In the genomic region with DNA sequence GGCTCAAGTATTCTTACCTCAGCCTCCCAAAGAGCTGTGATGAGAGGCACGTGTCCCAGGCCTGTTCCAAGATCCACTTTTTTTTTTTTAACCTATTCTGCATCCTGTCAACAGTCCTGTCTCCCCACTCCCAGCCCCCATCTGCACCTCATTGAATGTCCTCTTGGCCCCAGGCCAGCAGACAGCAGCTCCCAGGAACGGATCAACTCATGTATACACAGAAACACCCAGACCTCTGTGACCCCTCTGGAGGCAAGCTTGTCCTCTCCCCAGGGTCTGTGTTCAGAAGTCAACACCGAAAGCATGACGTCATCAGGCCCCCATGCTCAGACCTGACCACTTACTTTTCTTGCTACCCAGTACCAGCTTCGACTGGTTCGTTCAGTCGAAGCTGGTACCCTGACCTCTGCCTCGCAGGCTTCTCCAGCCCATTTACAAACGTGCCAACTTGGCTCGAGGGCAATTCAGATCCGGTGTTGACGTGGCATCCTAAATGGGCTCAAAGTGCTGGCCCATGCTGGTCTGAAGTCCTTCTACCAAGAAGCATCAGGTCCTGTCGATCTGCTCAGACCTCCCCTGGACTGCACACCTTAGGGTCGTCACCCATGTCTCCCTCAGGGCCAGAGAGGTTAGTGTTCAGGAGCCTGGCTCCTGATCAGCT, we compare ENCODE assay signal across 11 mouse cellular contexts.
A peak's percentile ranks its signal among the peaks of the same experiment; 100 is the strongest.
DNase-seq lines count a peak whose midpoint lies in the region; ATAC-seq lines count a peak whose summit lies in the region.
"Had no signal": no experiment of that assay in that cellular context is flagged by ENCODE, and none has a peak within 500 bp of the region (broad histone marks: within the 10 kb centered on the region; RNA-seq: fewer than 3 reads in every experiment).

No protein-coding gene starts in this region.

- H3K4me1 ChIP-seq in heart, embryonic 15.5 days (replicated peaks) = peaks cover 15% of the 10 kb centered on the region
- no peaks in the 10 kb centered on the region for H3K4me1 ChIP-seq in liver, embryonic 13.5 days (replicated peaks)
- no peaks in the 10 kb centered on the region for H3K4me1 ChIP-seq in embryonic facial prominence, embryonic 14.5 days (ENCODE audit: control insufficient read depth, insufficient read depth, low read length)

- ATAC-seq in heart, embryonic 15.5 days (replicated peaks; ENCODE audit: insufficient number of reproducible peaks, insufficient read depth, low FRiP score, low read depth) = peak; percentile 50; the same call in 1 of the 2 replicates
- ATAC-seq in liver, embryonic 13.5 days (ENCODE audit: low read depth) = peak; percentile 5; the same call in 1 of the 2 replicates
- no peak; the same call in 1 of the 2 replicates for ATAC-seq in embryonic facial prominence, embryonic 14.5 days (ENCODE audit: low read depth)
- ATAC-seq: Patski had no signal

- H3K9ac ChIP-seq in heart, embryonic 15.5 days = no peak overlapping the region
- no peak overlapping the region for H3K9ac ChIP-seq in liver, embryonic 13.5 days
- no peak overlapping the region for H3K9ac ChIP-seq in embryonic facial prominence, embryonic 14.5 days (ENCODE audit: low read depth, low read length)

- no peak overlapping the region for H3K4me2 ChIP-seq in heart, embryonic 15.5 days
- H3K4me2 ChIP-seq in liver, embryonic 13.5 days = no peak overlapping the region
- no peak overlapping the region for H3K4me2 ChIP-seq in embryonic facial prominence, embryonic 14.5 days (ENCODE audit: low read depth, low read length)

- 57% methylated on average over 14 of the region's 14 CpGs for WGBS in heart, embryonic 15.5 days
- 60% methylated on average over 14 of the region's 14 CpGs for WGBS in liver, embryonic 13.5 days (ENCODE audit: insufficient replicate concordance)
- 58% methylated on average over 14 of the region's 14 CpGs for WGBS in embryonic facial prominence, embryonic 14.5 days

- no peak overlapping the region for H3K4me3 ChIP-seq in heart, embryonic 15.5 days
- H3K4me3 ChIP-seq in liver, embryonic 13.5 days (replicated peaks) = no peak overlapping the region
- no peak overlapping the region for H3K4me3 ChIP-seq in embryonic facial prominence, embryonic 14.5 days (ENCODE audit: low read depth, low read length)
- H3K4me3 ChIP-seq: midbrain, embryonic 10.5 days had no signal

- no peak overlapping the region for H3K27ac ChIP-seq in heart, embryonic 15.5 days
- H3K27ac ChIP-seq in liver, embryonic 13.5 days = no peak overlapping the region
- H3K27ac ChIP-seq in embryonic facial prominence, embryonic 14.5 days (replicated peaks; ENCODE audit: low read depth, low read length) = no peak overlapping the region
- H3K27ac ChIP-seq: midbrain, embryonic 10.5 days had no signal

- H3K36me3 ChIP-seq in heart, embryonic 15.5 days = no peaks in the 10 kb centered on the region
- H3K36me3 ChIP-seq in liver, embryonic 13.5 days = no peaks in the 10 kb centered on the region
- no peaks in the 10 kb centered on the region for H3K36me3 ChIP-seq in embryonic facial prominence, embryonic 14.5 days (ENCODE audit: control insufficient read depth, insufficient read depth, low read length)
- H3K36me3 ChIP-seq: midbrain, embryonic 10.5 days had no signal

- no peak for DNase-seq in heart, adult 8-10 months (ENCODE audit: low spot score)
- no peak for DNase-seq in liver, embryonic 13.5 days
- DNase-seq in liver = no peak
- peak; percentile 36 for DNase-seq in embryonic facial prominence, embryonic 14.5 days (ENCODE audit: low spot score)
- peak; percentile 32 to 73 for DNase-seq in kidney, postnatal 25 days
- DNase-seq in spleen, postnatal 10 days (ENCODE audit: low spot score in 2 of 2) = no peak
- DNase-seq: left cerebral cortex, postnatal 4 days; lung, adult 2 months had no signal

- no peaks in the 10 kb centered on the region; the same call in 1 of the 2 replicates for H3K9me3 ChIP-seq in heart, embryonic 15.5 days (replicated peaks)
- H3K9me3 ChIP-seq in liver, embryonic 13.5 days (replicated peaks) = no peaks in the 10 kb centered on the region
- no peaks in the 10 kb centered on the region for H3K9me3 ChIP-seq in embryonic facial prominence, embryonic 14.5 days (ENCODE audit: control insufficient read depth, low read length)
- H3K9me3 ChIP-seq: midbrain, embryonic 10.5 days had no signal

- 0 out of 2 replicates have a peak, but pooled peaks cover 4% of the 10 kb centered on the region for H3K27me3 ChIP-seq in heart, embryonic 15.5 days
- H3K27me3 ChIP-seq in liver, embryonic 13.5 days = no peaks in the 10 kb centered on the region
- no peaks in the 10 kb centered on the region for H3K27me3 ChIP-seq in embryonic facial prominence, embryonic 14.5 days (replicated peaks; ENCODE audit: control insufficient read depth, insufficient read depth, low read length)
- H3K27me3 ChIP-seq: Patski had no signal

Comparison
In these comparisons a context has a peak if more than half of its experiments do, and no peak if none do; other contexts are left out.
1. DNase-seq: peak in embryonic facial prominence, embryonic 14.5 days (single experiment) and kidney, postnatal 25 days (2 of 2); none in heart, adult 8-10 months (single experiment), liver, embryonic 13.5 days (single experiment), liver (single experiment) and spleen, postnatal 10 days (0 of 2).